Mouse (Mus musculus) right cerebral cortex, adult 2 months (tissue): ENCODE data around the gene Zfand3.

Experiments
- DNase-seq, 2 experiments: peaks; one replicate each; pipeline ENCODE4 v3.0.0; 2021 to 2022; ENCODE audit warnings: low spot score in 2 of 2

Zfand3 gene

GRCm38 (mm10) chr17:30051523-30052346, 47.2 kb downstream of the Zfand3 start:
- no peak for DNase-seq

GRCm38 (mm10) chr17:30052347-30052742, 47.8 kb downstream of the Zfand3 start:
- DNase-seq = no peak

GRCm38 (mm10) chr17:30053463-30053862, 48.9 kb downstream of the Zfand3 start:
- DNase-seq = peak; percentile 34 to 40

GRCm38 (mm10) chr17:30053871-30054270, 49.3 kb downstream of the Zfand3 start:
- DNase-seq = no peak

GRCm38 (mm10) chr17:30056226-30056625, 51.7 kb downstream of the Zfand3 start:
- DNase-seq = no peak

- DNase-seq = no peak
Measured at GRCm38 (mm10) chr17:30058594-30058993, 54.1 kb downstream of the Zfand3 start.

GRCm38 (mm10) chr17:30059066-30059465, 54.5 kb downstream of the Zfand3 start:
- DNase-seq = no peak

GRCm38 (mm10) chr17:30061100-30061837, 56.7 kb downstream of the Zfand3 start:
- DNase-seq = no peak

- DNase-seq = no peak
Measured at GRCm38 (mm10) chr17:30063849-30064248, 59.3 kb downstream of the Zfand3 start.

- no peak for DNase-seq
Measured at GRCm38 (mm10) chr17:30064746-30065145, 60.2 kb downstream of the Zfand3 start.

GRCm38 (mm10) chr17:30069776-30070175, 65.2 kb downstream of the Zfand3 start:
- DNase-seq = no peak

- peak; percentile 53 to 63 for DNase-seq
Measured at GRCm38 (mm10) chr17:30070631-30071030, 66.1 kb downstream of the Zfand3 start.

GRCm38 (mm10) chr17:30072613-30073012, 68.1 kb downstream of the Zfand3 start:
- no peak for DNase-seq

GRCm38 (mm10) chr17:30075896-30076295, 71.4 kb downstream of the Zfand3 start:
- no peak for DNase-seq

GRCm38 (mm10) chr17:30084007-30084406, 79.5 kb downstream of the Zfand3 start:
- DNase-seq = peak; percentile 73 to 75

- DNase-seq = no peak
Measured at GRCm38 (mm10) chr17:30086695-30087094, 82.2 kb downstream of the Zfand3 start.

GRCm38 (mm10) chr17:30088431-30088830, 83.9 kb downstream of the Zfand3 start:
- DNase-seq = no peak

GRCm38 (mm10) chr17:30090416-30090815, 85.9 kb downstream of the Zfand3 start:
- no peak for DNase-seq

GRCm38 (mm10) chr17:30093148-30093749, 88.7 kb downstream of the Zfand3 start:
- DNase-seq = no peak

GRCm38 (mm10) chr17:30097156-30097555, 92.6 kb downstream of the Zfand3 start:
- DNase-seq = no peak

- DNase-seq = no peak
Measured at GRCm38 (mm10) chr17:30097677-30098076, 93.1 kb downstream of the Zfand3 start.

GRCm38 (mm10) chr17:30099670-30100069, 95.1 kb downstream of the Zfand3 start:
- no peak for DNase-seq

- DNase-seq = no peak
Measured at GRCm38 (mm10) chr17:30101801-30102200, 97.3 kb downstream of the Zfand3 start.
